Comparison of ENCODE assay signal across 18 mouse cellular contexts in the genomic region with DNA sequence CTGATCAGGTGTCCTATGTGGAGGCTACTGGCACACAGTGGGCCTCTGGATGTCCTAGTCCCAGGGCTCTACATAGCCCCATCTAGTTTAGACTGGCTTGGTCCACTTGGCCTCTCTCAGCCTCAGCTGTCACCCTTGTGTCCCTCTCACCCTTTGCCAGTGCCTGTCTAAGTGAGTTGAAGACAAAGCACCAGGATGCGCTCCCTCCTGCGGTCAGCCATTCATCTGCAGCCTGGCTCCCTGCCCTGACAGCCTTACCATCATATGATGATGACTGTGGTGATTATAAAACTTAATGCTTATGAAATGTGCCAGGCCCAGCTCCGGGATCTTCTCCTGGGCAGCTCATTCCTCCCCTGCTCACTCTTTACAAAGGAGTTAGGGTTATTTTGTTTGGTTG. TPM values are rescaled to one million over a fixed set of nuclear protein-coding genes. Genes with fewer than 3 reads are reported as not detected.
A peak's percentile ranks its signal among the peaks of the same experiment; 100 is the strongest.
DNase-seq lines count a peak whose midpoint lies in the region; ATAC-seq and TF ChIP-seq lines count a peak whose summit lies in the region.
"Had no signal": no experiment of that assay in that cellular context is flagged by ENCODE, and none has a peak within 500 bp of the region (broad histone marks: within the 10 kb centered on the region; RNA-seq: fewer than 3 reads in every experiment).

No protein-coding gene starts in this region.

- 82% methylated on average over 3 of the region's 3 CpGs for WGBS in heart, postnatal 0 days
- 70% methylated on average over 3 of the region's 3 CpGs for WGBS in lung, postnatal 0 days
- 79% methylated on average over 3 of the region's 3 CpGs for WGBS in neural tube, embryonic 15.5 days

- no peak for TF ChIP-seq EP300 in heart, postnatal 0 days (IDR thresholded peaks at IDR 0.05; ENCODE audit: low read depth)
- TF ChIP-seq EP300 in lung, postnatal 0 days (IDR thresholded peaks at IDR 0.05) = no peak

- no peaks in the 10 kb centered on the region for H3K36me3 ChIP-seq in heart, postnatal 0 days (replicated peaks; ENCODE audit: control insufficient read depth, insufficient read depth, low read length)
- no peaks in the 10 kb centered on the region for H3K36me3 ChIP-seq in lung, postnatal 0 days (ENCODE audit: insufficient read depth, low read length)
- no peaks in the 10 kb centered on the region for H3K36me3 ChIP-seq in neural tube, embryonic 15.5 days
- H3K36me3 ChIP-seq: embryonic facial prominence, embryonic 15.5 days; limb, embryonic 10.5 days; neural tube, embryonic 12.5 days had no signal

- no peak for DNase-seq in heart, postnatal 0 days (ENCODE audit: low spot score)
- no peak for DNase-seq in heart, adult 8-10 months (ENCODE audit: low spot score)
- no peak for DNase-seq in lung, postnatal 0 days (ENCODE audit: low spot score)
- DNase-seq in lung, postnatal 25 days (ENCODE audit: low spot score) = no peak
- DNase-seq in adrenal gland, postnatal 10 days = peak; percentile 35
- DNase-seq in kidney, adult 9 months = no peak
- DNase-seq: embryo, embryonic 11 days; gastrocnemius, postnatal 25 days; heart, postnatal 4 days; right cerebral cortex, postnatal 14 days; thymus, postnatal 36 days had no signal

- no peaks in the 10 kb centered on the region for H3K9me3 ChIP-seq in heart, postnatal 0 days (replicated peaks; ENCODE audit: control insufficient read depth, low read length)
- no peaks in the 10 kb centered on the region for H3K9me3 ChIP-seq in lung, postnatal 0 days (ENCODE audit: low read length)
- no peaks in the 10 kb centered on the region for H3K9me3 ChIP-seq in neural tube, embryonic 15.5 days (replicated peaks)
- H3K9me3 ChIP-seq: embryonic facial prominence, embryonic 15.5 days; limb, embryonic 10.5 days had no signal

- H3K4me3 ChIP-seq in heart, postnatal 0 days (ENCODE audit: low read depth, low read length) = no peak overlapping the region
- H3K4me3 ChIP-seq in lung, postnatal 0 days (ENCODE audit: low read depth, low read length) = no peak overlapping the region
- no peak overlapping the region for H3K4me3 ChIP-seq in neural tube, embryonic 15.5 days (replicated peaks)
- H3K4me3 ChIP-seq: embryonic facial prominence, embryonic 15.5 days; limb, embryonic 10.5 days; neural tube, embryonic 12.5 days had no signal

- no peaks in the 10 kb centered on the region for H3K27me3 ChIP-seq in heart, postnatal 0 days (ENCODE audit: control insufficient read depth, insufficient read depth, low read length)
- H3K27me3 ChIP-seq in lung, postnatal 0 days (replicated peaks; ENCODE audit: insufficient read depth, low read length) = no peaks in the 10 kb centered on the region
- H3K27me3 ChIP-seq in neural tube, embryonic 15.5 days (replicated peaks) = no peaks in the 10 kb centered on the region
- H3K27me3 ChIP-seq: embryonic facial prominence, embryonic 15.5 days; neural tube, embryonic 12.5 days had no signal

- H3K4me2 ChIP-seq in heart, postnatal 0 days (ENCODE audit: low read depth, low read length) = no peak overlapping the region
- no peak overlapping the region for H3K4me2 ChIP-seq in lung, postnatal 0 days (replicated peaks; ENCODE audit: low read depth, low read length)
- no peak overlapping the region for H3K4me2 ChIP-seq in neural tube, embryonic 15.5 days
- H3K4me2 ChIP-seq: embryonic facial prominence, embryonic 15.5 days; heart, embryonic 11.5 days; liver, embryonic 11.5 days; neural tube, embryonic 12.5 days had no signal

- ATAC-seq in heart, postnatal 0 days (ENCODE audit: insufficient read depth, low read depth) = no peak
- ATAC-seq in lung, postnatal 0 days = no peak
- no peak for ATAC-seq in neural tube, embryonic 15.5 days (ENCODE audit: low FRiP score)
- ATAC-seq: CD4-positive, CD25-positive, alpha-beta regulatory T cell, adult 4 months had no signal

- no peak overlapping the region for H3K9ac ChIP-seq in heart, postnatal 0 days (replicated peaks; ENCODE audit: low read depth, low read length)
- no peak overlapping the region for H3K9ac ChIP-seq in lung, postnatal 0 days (replicated peaks; ENCODE audit: low read depth)
- H3K9ac ChIP-seq in neural tube, embryonic 15.5 days (replicated peaks) = no peak overlapping the region
- H3K9ac ChIP-seq: embryonic facial prominence, embryonic 15.5 days; neural tube, embryonic 12.5 days had no signal

- no peak overlapping the region for H3K27ac ChIP-seq in heart, postnatal 0 days (ENCODE audit: low read depth)
- no peak overlapping the region for H3K27ac ChIP-seq in lung, postnatal 0 days (ENCODE audit: low read length)
- no peak overlapping the region for H3K27ac ChIP-seq in neural tube, embryonic 15.5 days (replicated peaks)
- H3K27ac ChIP-seq: embryonic facial prominence, embryonic 15.5 days; limb, embryonic 10.5 days; neural tube, embryonic 12.5 days had no signal

- TF ChIP-seq CTCF in heart, postnatal 0 days (IDR thresholded peaks at IDR 0.05; ENCODE audit: low read depth) = peak; percentile 24
- TF ChIP-seq CTCF in lung, postnatal 0 days (IDR thresholded peaks at IDR 0.05) = peak; percentile 34

- H3K4me1 ChIP-seq in heart, postnatal 0 days (ENCODE audit: control insufficient read depth, insufficient read depth) = no peaks in the 10 kb centered on the region
- no peaks in the 10 kb centered on the region for H3K4me1 ChIP-seq in lung, postnatal 0 days (ENCODE audit: insufficient read depth, low read depth, low read length)
- no peaks in the 10 kb centered on the region for H3K4me1 ChIP-seq in neural tube, embryonic 15.5 days
- H3K4me1 ChIP-seq: embryonic facial prominence, embryonic 15.5 days; limb, embryonic 10.5 days; neural tube, embryonic 12.5 days had no signal

RNA-seq across cellular contexts. Expression of a gene that starts 30.5 kb away (rescaled TPM):
- total RNA-seq in heart, postnatal 0 days (2014; rRNA removed; ENCODE audit: low replicate concordance) = 7.7 and 15.2 TPM in 2 replicates
- 1.3 and 1.5 TPM in 2 replicates for polyA plus RNA-seq in heart, postnatal 0 days (2015; fragmentation: Nextera tagmentation; extraction: Ambion mirVana)
- 1 to 10 TPM; 5.9 to 8.2 (median 6.5) TPM for total RNA-seq in heart, adult 8-10 months (2022)
- polyA plus RNA-seq in lung, postnatal 0 days (2015; fragmentation: Nextera tagmentation; extraction: Ambion mirVana) = 2.3 TPM in 2 replicates
- 10 to 100 TPM; 12.0 to 17.3 TPM for total RNA-seq in adrenal gland, postnatal 10 days (2021)
- polyA plus RNA-seq in neural tube, embryonic 15.5 days (2015; fragmentation: Nextera tagmentation; extraction: Ambion mirVana) = 4.5 and 5.8 TPM in 2 replicates
